Mouse (Mus musculus): Measurements from ENCODE around the gene Cyp4f17.

DNA sequence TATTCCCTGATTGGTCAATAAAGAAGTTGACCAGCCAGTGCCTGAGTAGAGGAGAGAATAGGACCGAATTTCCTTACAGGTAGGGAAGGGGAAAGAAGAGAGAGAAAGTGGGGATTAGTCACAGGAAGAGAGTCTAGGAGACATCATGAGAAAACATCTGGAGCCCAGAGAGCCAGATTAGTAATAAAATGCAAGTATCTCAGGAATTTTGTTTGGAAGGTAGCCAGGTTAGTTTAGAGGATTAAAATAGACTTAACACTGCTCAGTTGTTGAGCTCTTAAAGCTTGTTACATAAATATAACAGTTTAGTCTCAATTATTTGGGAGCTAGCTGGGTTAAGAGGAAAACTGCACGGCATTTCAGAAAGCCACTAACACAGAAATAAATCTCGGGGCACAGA lies 4.8 kb upstream of the Cyp4f17 start:
- TF ChIP-seq CTCF (IDR thresholded peaks at IDR 0.05; ENCODE audit: control insufficient read depth, insufficient read depth, insufficient replicate concordance, low read depth, low read length) (no peak), POLR2A (IDR thresholded peaks at IDR 0.05; ENCODE audit: control insufficient read depth, low read depth, low read length) (no peak)
